Mouse (Mus musculus) thymus, adult 2 months (tissue): ENCODE results near the gene Rhod. TPM values are rescaled to one million over a fixed set of nuclear protein-coding genes. Genes with fewer than 3 reads are reported as not detected.
"Not testable (repeated sequence)": the region's sequence is repeated elsewhere in the genome, so short reads cannot be mapped to it uniquely, and the experiment has no call there.

Experiments used
- DNase-seq: peaks from one replicate; pipeline ENCODE4 v3.0.0; 2021
- H3K27ac ChIP-seq: fragments of 200-500 bp; 2 replicates; pipeline ENCODE4 v1.5.1; 2012; ENCODE audit warnings: low read length, control low read depth; ENCODE audit not compliant: control insufficient read depth, insufficient read depth
- H3K27me3 ChIP-seq: fragments of 200-500 bp; 2 replicates; pipeline ENCODE4 v1.6.1; 2012; ENCODE audit warnings: mild to moderate bottlenecking, low read length, moderate library complexity, mixed read lengths; ENCODE audit not compliant: control insufficient read depth, insufficient read depth
- H3K36me3 ChIP-seq: fragments of 200-500 bp; 2 replicates; pipeline ENCODE4 v1.6.1; 2012; ENCODE audit warnings: mild to moderate bottlenecking, low read length, moderate library complexity; ENCODE audit not compliant: control insufficient read depth, insufficient read depth
- H3K4me1 ChIP-seq: fragments of 200-500 bp; replicated peaks from 2 replicates; pipeline ENCODE4 v1.6.1; 2012; ENCODE audit warnings: low read length; ENCODE audit not compliant: control insufficient read depth, insufficient read depth
- H3K4me3 ChIP-seq: fragments of 200-500 bp; 2 replicates; pipeline ENCODE4 v1.5.1; 2012; ENCODE audit warnings: mild to moderate bottlenecking, low read length, control low read depth, moderate library complexity; ENCODE audit not compliant: control insufficient read depth, insufficient read depth
- CTCF ChIP-seq: fragments of 200-500 bp; IDR thresholded peaks from 2 replicates; pipeline ENCODE4 v1.5.1; 2012; ENCODE audit warnings: mild to moderate bottlenecking, control low read depth, low read length, moderate library complexity, borderline replicate concordance; ENCODE audit not compliant: control insufficient read depth, poor library complexity, insufficient read depth; ENCODE audit errors: extremely low read depth
- POLR2A ChIP-seq: fragments of 200-500 bp; IDR thresholded peaks from 2 replicates; pipeline ENCODE4 v1.6.1; 2012; ENCODE audit warnings: mild to moderate bottlenecking, low read length, control low read depth, moderate library complexity; ENCODE audit not compliant: control insufficient read depth, poor library complexity, insufficient read depth; ENCODE audit errors: extremely low read depth
- WGBS: fragments of 180-500 bp; shearing (Covaris S2); methylation state at CpG from one replicate; pipeline ENCODE4 v1.1.7; 2018; 5-methylcytosine and 5-hydroxymethylcytosine counted together
- polyA plus RNA-seq: library from polyadenylated mRNA; depleted of rRNA; stranded (reverse); fragments of >200 nt; gene quantifications from 2 replicates; pipeline ENCODE4 v1.2.3, GENCODE M21; 2012; rRNA removed

The Rhod gene
- polyA plus RNA-seq, 1 experiment = 2.9 TPM

DNA sequence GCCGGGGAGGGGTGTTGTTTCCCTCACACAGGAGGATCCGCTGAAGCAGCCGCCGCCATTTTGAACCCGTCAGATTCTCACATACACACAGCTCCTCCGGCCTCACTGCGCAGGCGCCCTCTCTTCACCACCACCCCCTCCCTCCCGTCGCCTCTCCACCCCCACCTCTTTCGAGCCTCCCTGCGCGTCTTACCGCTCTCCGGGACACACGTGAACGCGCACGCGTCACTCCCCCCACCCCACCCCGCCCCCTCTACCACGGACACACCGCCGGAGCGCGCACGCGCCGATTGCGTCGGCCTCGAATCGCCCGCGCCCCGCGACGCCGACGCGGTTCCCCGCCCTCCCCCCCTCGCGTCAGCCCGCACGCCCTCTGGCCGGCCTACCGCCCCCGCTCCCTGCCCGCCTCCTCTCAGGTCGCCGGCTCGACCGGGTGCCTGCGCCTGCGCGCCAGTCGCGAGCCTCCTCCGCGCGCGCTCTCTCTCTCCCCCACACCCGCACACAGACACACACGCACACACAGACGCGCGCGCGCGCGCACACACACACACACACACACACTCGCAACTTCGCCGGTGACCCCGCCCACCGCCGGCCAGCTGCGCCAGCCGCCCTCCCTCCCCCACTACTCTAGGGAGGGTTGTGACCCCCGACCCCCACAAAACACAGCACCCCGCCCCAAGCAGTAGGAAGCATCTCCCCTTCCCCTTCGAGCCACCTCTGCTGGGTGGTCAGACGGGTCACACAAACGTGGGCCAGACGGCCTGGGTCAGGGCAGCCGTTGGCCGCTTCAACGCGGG is 42.0 kb downstream of the Rhod start:
- TF ChIP-seq CTCF = no peak
- TF ChIP-seq POLR2A = peak; percentile 42; the same call in 1 of the 2 replicates
- under 1% methylated on average over 55 of the region's 90 CpGs for WGBS
- Histone ChIP-seq H3K4me3 (peak overlapping the region; percentile 99), H3K27me3 (no peaks in the 10 kb centered on the region), H3K4me1 (peaks cover 7% of the 10 kb centered on the region), H3K27ac (peak overlapping the region; percentile 19; the same call in 1 of the 2 replicates), H3K36me3 (no peaks in the 10 kb centered on the region; the same call in 1 of the 2 replicates)
- DNase-seq = peak; percentile 95

DNA sequence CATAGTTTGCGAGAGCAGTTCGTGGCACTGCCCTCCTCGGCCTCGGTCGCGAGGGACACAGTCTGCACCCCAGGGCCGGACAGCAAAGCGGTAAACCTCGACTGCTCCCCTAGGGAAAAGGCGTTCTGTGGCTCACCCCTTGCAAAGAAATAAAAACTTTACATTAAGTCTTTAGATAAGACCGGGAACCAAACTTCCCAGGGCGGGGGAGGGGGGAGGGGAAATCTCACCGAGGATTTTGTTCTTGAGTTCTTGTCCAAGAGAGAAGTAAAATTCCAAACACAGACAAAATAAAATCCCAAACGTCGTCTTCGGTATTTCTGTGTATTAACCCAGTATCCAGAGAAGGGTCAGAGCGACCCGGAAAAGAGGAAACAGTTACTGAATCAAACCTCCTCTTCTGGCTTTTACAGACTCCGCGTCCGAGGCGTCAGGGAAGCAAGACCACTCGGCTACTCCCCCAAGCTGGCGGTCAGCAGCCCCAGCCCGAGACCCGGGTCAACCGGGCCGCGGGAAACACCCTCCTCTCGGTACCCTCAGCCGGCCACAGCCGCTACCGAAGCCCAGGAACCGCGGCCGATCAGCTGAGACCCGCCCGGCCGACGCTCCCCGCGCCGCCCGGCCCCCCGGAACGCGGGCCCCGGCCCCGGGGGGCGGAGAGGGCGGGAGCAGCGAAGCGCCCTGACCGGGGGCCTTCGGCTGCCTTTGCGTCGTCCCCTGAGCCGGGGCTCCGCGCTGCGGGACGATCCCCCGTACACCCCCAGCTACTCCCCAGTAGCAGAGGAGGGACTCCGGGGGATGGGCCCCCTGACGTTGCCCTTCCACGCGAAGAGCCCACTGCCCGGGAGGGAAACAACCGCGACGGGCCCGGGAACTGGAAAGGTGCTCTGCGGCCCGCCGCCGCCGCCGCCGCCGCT is 42.9 kb downstream of the Rhod start:
- under 1% methylated on average over 80 of the region's 80 CpGs for WGBS
- peak; percentile 40 for DNase-seq
- Histone ChIP-seq H3K27ac (peak overlapping the region; percentile 19), H3K4me1 (peaks cover 7% of the 10 kb centered on the region), H3K36me3 (peaks cover 4% of the 10 kb centered on the region; the same call in 1 of the 2 replicates), H3K4me3 (peak overlapping the region; percentile 99), H3K27me3 (no peaks in the 10 kb centered on the region)
- TF ChIP-seq POLR2A = no peak
- no peak for TF ChIP-seq CTCF

GRCm38 (mm10) chr19:4387276-4387675 is 52.0 kb downstream of the Rhod start:
- Histone ChIP-seq H3K27me3 (no peaks in the 10 kb centered on the region), H3K4me3 (no peak overlapping the region), H3K4me1 (no peaks in the 10 kb centered on the region), H3K36me3 (peaks cover 36% of the 10 kb centered on the region), H3K27ac (no peak overlapping the region)
- DNase-seq = no peak
- TF ChIP-seq POLR2A = no peak
- TF ChIP-seq CTCF = no peak

DNA sequence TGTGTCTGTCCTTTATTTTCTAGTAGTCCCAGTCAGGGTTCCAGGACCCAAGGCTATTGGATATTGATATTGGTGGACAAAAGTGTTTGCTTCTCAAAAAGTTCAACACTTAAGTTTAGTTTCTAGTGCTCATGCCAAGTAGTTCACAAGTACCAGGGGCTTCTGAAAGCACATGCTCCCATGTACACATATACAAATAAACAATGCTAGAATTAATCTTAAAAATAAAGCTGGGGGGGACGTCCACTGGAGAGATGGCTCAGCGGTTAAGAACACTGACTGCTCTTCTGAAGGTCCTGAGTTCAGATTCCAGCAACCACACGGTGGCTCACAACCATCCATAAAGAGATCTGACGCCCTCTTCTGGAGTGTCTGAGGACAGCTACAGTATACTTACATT is 54.2 kb downstream of the Rhod start:
- H3K4me3 ChIP-seq = no peak overlapping the region
- no peak overlapping the region for H3K27ac ChIP-seq
- TF ChIP-seq CTCF = no peak
- no peak for TF ChIP-seq POLR2A
- no peaks in the 10 kb centered on the region for H3K4me1 ChIP-seq
- DNase-seq = no peak
- H3K36me3 ChIP-seq = peaks cover 33% of the 10 kb centered on the region
- WGBS = 94% methylated on average over 4 of the region's 4 CpGs
- no peaks in the 10 kb centered on the region for H3K27me3 ChIP-seq

GRCm38 (mm10) chr19:4384322-4384721 is 54.9 kb downstream of the Rhod start:
- Histone ChIP-seq H3K4me3 (no peak overlapping the region), H3K4me1 (no peaks in the 10 kb centered on the region), H3K36me3 (peaks cover 33% of the 10 kb centered on the region), H3K27me3 (no peaks in the 10 kb centered on the region), H3K27ac (no peak overlapping the region)
- DNase-seq = peak; percentile 10
- 31% methylated on average over 1 of the region's 1 CpGs for WGBS
- TF ChIP-seq POLR2A (no peak), CTCF (no peak)

GRCm38 (mm10) chr19:4383306-4383705 is 55.9 kb downstream of the Rhod start:
- H3K27me3 ChIP-seq = no peaks in the 10 kb centered on the region
- no peak overlapping the region for H3K4me3 ChIP-seq
- no peaks in the 10 kb centered on the region for H3K4me1 ChIP-seq
- H3K36me3 ChIP-seq = peaks cover 38% of the 10 kb centered on the region
- no peak overlapping the region for H3K27ac ChIP-seq
- TF ChIP-seq POLR2A = no peak
- no peak for TF ChIP-seq CTCF
- DNase-seq = no peak

DNA sequence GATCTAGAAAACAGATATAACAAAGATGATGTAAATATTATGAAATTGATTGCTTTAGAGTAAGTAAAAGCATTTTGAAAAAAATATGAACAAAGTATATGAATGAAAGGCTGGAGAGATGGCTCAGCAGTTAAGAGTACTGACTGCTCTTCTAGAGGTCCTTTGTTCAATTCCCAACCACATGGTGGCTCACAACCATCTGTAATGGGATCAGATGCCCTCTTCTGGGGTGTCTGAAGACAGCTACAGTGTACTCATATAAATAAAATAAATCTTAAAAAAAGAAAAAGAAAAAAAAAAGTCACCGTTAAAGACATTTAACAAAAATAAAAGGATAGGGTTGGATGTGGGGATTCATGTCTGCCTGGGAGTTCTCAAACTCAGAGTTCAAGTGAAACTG is 56.9 kb downstream of the Rhod start:
- peak; percentile 10 for DNase-seq
- H3K27ac ChIP-seq, H3K4me3 ChIP-seq, H3K27me3 ChIP-seq, H3K4me1 ChIP-seq: not testable (repeated sequence)
- H3K36me3 ChIP-seq = peaks cover 31% of the 10 kb centered on the region
- WGBS = 79% methylated on average over 1 of the region's 1 CpGs

Other genes with a start within 250 kb of the Rhod start
- gene Tbc1d10c, start 248.1 kb downstream of the Rhod start, polyA plus RNA-seq = 622 and 718 TPM in 2 replicates
- gene Ppp1ca, start 247.4 kb downstream of the Rhod start, polyA plus RNA-seq = 897 and 1,014 TPM in 2 replicates
- 119 and 143 TPM in 2 replicates for gene Rad9a, start 237.8 kb downstream of the Rhod start, polyA plus RNA-seq
- 32.9 and 36.1 TPM in 2 replicates for gene Clcf1, start 225.2 kb downstream of the Rhod start, polyA plus RNA-seq
- not detected in 2 replicates for gene AC109138.7, start 225.1 kb downstream of the Rhod start, polyA plus RNA-seq
- 104 and 117 TPM in 2 replicates for gene Pold4, start 207.5 kb downstream of the Rhod start, polyA plus RNA-seq
- 72.7 and 94.1 TPM in 2 replicates for gene Ssh3, start 170.3 kb downstream of the Rhod start, polyA plus RNA-seq
- gene Ankrd13d, start 156.3 kb downstream of the Rhod start, polyA plus RNA-seq = 56.0 and 61.4 TPM in 2 replicates
- gene Grk2, start 133.2 kb downstream of the Rhod start, polyA plus RNA-seq = 515 and 528 TPM in 2 replicates
- gene Kdm2a, start 41.1 kb downstream of the Rhod start, polyA plus RNA-seq = 194 and 210 TPM in 2 replicates
- gene Syt12, start 38.0 kb upstream of the Rhod start, polyA plus RNA-seq = 1.6 and 2.0 TPM in 2 replicates
- 0.90 and 1.2 TPM in 2 replicates for gene 2010003K11Rik, start 59.2 kb upstream of the Rhod start, polyA plus RNA-seq
- gene Pcx, start 71.0 kb upstream of the Rhod start, polyA plus RNA-seq = 41.9 and 52.9 TPM in 2 replicates
- gene Lrfn4, start 176.2 kb upstream of the Rhod start, polyA plus RNA-seq = 17.3 and 18.1 TPM in 2 replicates
- 151 and 163 TPM in 2 replicates for gene Rce1, start 186.2 kb upstream of the Rhod start, polyA plus RNA-seq